Mouse (Mus musculus) MEL (cell line): ENCODE measurements around the gene Jam2. TPM values are rescaled to one million over a fixed set of nuclear protein-coding genes. Genes with fewer than 3 reads are reported as not detected.
A peak's percentile ranks its signal among the peaks of the same experiment; 100 is the strongest.

Experiments
- DNase-seq: peaks from one replicate; pipeline ENCODE4 v3.0.0; 2011; ENCODE audit warnings: low read depth, low spot score
- H3K27ac ChIP-seq: 2 replicates; pipeline ENCODE4 v1.5.1; 2012; ENCODE audit warnings: low read depth, mild to moderate bottlenecking, control low read depth, low read length, moderate library complexity; ENCODE audit not compliant: control insufficient read depth
- H3K27me3 ChIP-seq, 2 experiments: fragments of 150-350 bp in 1 of 2; sonication (generic) in 1 of 2; 2 replicates each; pipeline ENCODE4 v1.6.1; 2012; ENCODE audit warnings: low read length in 2 of 2, mild to moderate bottlenecking in 2 of 2, improper control_type of control experiment in 1 of 2, moderate library complexity in 1 of 2; ENCODE audit not compliant: insufficient read depth in 2 of 2, control insufficient read depth in 1 of 2
- H3K36me3 ChIP-seq, 2 experiments: 2 replicates each; pipeline ENCODE4 v1.6.1; 2012 to 2014; ENCODE audit warnings: low read length in 2 of 2, improper control_type of control experiment in 1 of 2, inconsistent platforms in 1 of 2, mild to moderate bottlenecking in 1 of 2; ENCODE audit not compliant: insufficient read depth in 2 of 2, control insufficient read depth in 1 of 2
- H3K4me1 ChIP-seq, 2 experiments: fragments of 150-350 bp in 1 of 2; sonication (generic) in 1 of 2; 2 replicates each; pipeline ENCODE4 v1.6.1; 2012; ENCODE audit warnings: low read length in 2 of 2, improper control_type of control experiment in 1 of 2, mild to moderate bottlenecking in 1 of 2; ENCODE audit not compliant: insufficient read depth in 2 of 2, control insufficient read depth in 1 of 2
- H3K4me3 ChIP-seq, 2 experiments: fragments of 150-350 bp in 1 of 2; sonication (generic) in 1 of 2; 2 replicates each; pipeline ENCODE4 v1.5.1; 2012; ENCODE audit warnings: low read depth in 2 of 2, low read length in 2 of 2, mild to moderate bottlenecking in 2 of 2, moderate library complexity in 2 of 2, control low read depth in 1 of 2, improper control_type of control experiment in 1 of 2; ENCODE audit not compliant: control insufficient read depth in 1 of 2, insufficient read depth in 1 of 2
- H3K79me2 ChIP-seq: 2 replicates; pipeline ENCODE4 v1.6.1; 2012; ENCODE audit warnings: mild to moderate bottlenecking, low read length, moderate library complexity; ENCODE audit not compliant: control insufficient read depth, poor library complexity, insufficient read depth
- H3K9ac ChIP-seq: 2 replicates; pipeline ENCODE4 v1.6.1; 2012; ENCODE audit warnings: low read depth, mild to moderate bottlenecking, control low read depth, low read length, moderate library complexity; ENCODE audit not compliant: control insufficient read depth, poor library complexity, severe bottlenecking
- H3K9me3 ChIP-seq: fragments of 150-350 bp; sonication (generic); replicated peaks from 2 replicates; pipeline ENCODE4 v1.6.1; 2012; ENCODE audit warnings: mild to moderate bottlenecking, low read length, improper control_type of control experiment, moderate library complexity; ENCODE audit not compliant: insufficient read depth
- BHLHE40 ChIP-seq: IDR thresholded peaks from 2 replicates; pipeline ENCODE4 v1.6.1; 2012; ENCODE audit warnings: low read depth, mild to moderate bottlenecking, inconsistent platforms, low read length, improper control_type of control experiment, borderline replicate concordance
- CHD1 ChIP-seq: IDR thresholded peaks from 2 replicates; pipeline ENCODE4 v1.6.1; 2012; ENCODE audit warnings: low read depth, mild to moderate bottlenecking, inconsistent platforms, low read length, improper control_type of control experiment
- CHD2 ChIP-seq: IDR thresholded peaks from 2 replicates; pipeline ENCODE4 v1.6.1; 2011; ENCODE audit warnings: low read length, improper control_type of control experiment
- CTCF ChIP-seq, 3 experiments: IDR thresholded peaks in 2 of 3; conservative IDR thresholded peaks in 1 of 3; 2 replicates each; pipeline ENCODE4 v1.5.1; 2011 to 2012; ENCODE audit warnings: low read length in 3 of 3, low read depth in 2 of 3, mild to moderate bottlenecking in 2 of 3, improper control_type of control experiment in 1 of 3, inconsistent platforms in 1 of 3, mixed read lengths in 1 of 3, moderate library complexity in 1 of 3; ENCODE audit not compliant: control insufficient read depth in 1 of 3, insufficient read depth in 1 of 3, poor library complexity in 1 of 3, severe bottlenecking in 1 of 3
- E2F4 ChIP-seq: IDR thresholded peaks from 2 replicates; pipeline ENCODE4 v1.6.1; 2011; ENCODE audit warnings: low read depth, low read length, improper control_type of control experiment, borderline replicate concordance
- ELF1 ChIP-seq: IDR thresholded peaks from 2 replicates; pipeline ENCODE4 v1.6.1; 2014; ENCODE audit warnings: low read depth, mild to moderate bottlenecking, inconsistent platforms, low read length, improper control_type of control experiment, moderate library complexity
- EP300 ChIP-seq, 2 experiments: IDR thresholded peaks; 2 replicates each; pipeline ENCODE4 v1.6.1; 2011; ENCODE audit warnings: improper control_type of control experiment in 2 of 2, low read length in 2 of 2, low read depth in 1 of 2, mild to moderate bottlenecking in 1 of 2
- ETS1 ChIP-seq: IDR thresholded peaks from 2 replicates; pipeline ENCODE4 v1.6.1; 2012; ENCODE audit warnings: low read depth, mild to moderate bottlenecking, inconsistent platforms, low read length, improper control_type of control experiment, moderate library complexity
- GABPA ChIP-seq: IDR thresholded peaks from 2 replicates; pipeline ENCODE4 v1.6.1; 2012; ENCODE audit warnings: low read depth, mild to moderate bottlenecking, inconsistent platforms, low read length, improper control_type of control experiment, moderate library complexity
- HCFC1 ChIP-seq: IDR thresholded peaks from 2 replicates; pipeline ENCODE4 v1.6.1; 2012; ENCODE audit warnings: low read depth, mild to moderate bottlenecking, inconsistent platforms, low read length, improper control_type of control experiment, moderate library complexity
- JUND ChIP-seq: IDR thresholded peaks from 2 replicates; pipeline ENCODE4 v1.6.1; 2011; ENCODE audit warnings: low read depth, mild to moderate bottlenecking, improper control_type of control experiment, low read length
- KAT2A ChIP-seq: conservative IDR thresholded peaks from 2 replicates; pipeline ENCODE4 v1.6.1; 2012; ENCODE audit warnings: low read depth, low read length, improper control_type of control experiment, inconsistent platforms
- MAFK ChIP-seq: IDR thresholded peaks from 2 replicates; pipeline ENCODE4 v1.6.1; 2011; ENCODE audit warnings: low read depth, mild to moderate bottlenecking, low read length, improper control_type of control experiment, borderline replicate concordance
- MAX ChIP-seq: IDR thresholded peaks from 2 replicates; pipeline ENCODE4 v1.6.1; 2011; ENCODE audit warnings: low read length, improper control_type of control experiment
- MAZ ChIP-seq: IDR thresholded peaks from 2 replicates; pipeline ENCODE4 v1.6.1; 2012; ENCODE audit warnings: low read depth, mild to moderate bottlenecking, inconsistent platforms, low read length, improper control_type of control experiment
- MEF2A ChIP-seq: IDR thresholded peaks from 2 replicates; pipeline ENCODE4 v1.6.1; 2014; ENCODE audit warnings: low read depth, mild to moderate bottlenecking, inconsistent platforms, low read length, improper control_type of control experiment; ENCODE audit not compliant: poor library complexity, insufficient replicate concordance, severe bottlenecking; ENCODE audit errors: extremely low read depth
- MXI1 ChIP-seq: IDR thresholded peaks from 2 replicates; pipeline ENCODE4 v1.6.1; 2011; ENCODE audit warnings: mild to moderate bottlenecking, low read depth, low read length, improper control_type of control experiment
- MYB ChIP-seq: IDR thresholded peaks from 2 replicates; pipeline ENCODE4 v1.6.1; 2011; ENCODE audit warnings: mild to moderate bottlenecking, low read depth, low read length, improper control_type of control experiment
- NELFE ChIP-seq: IDR thresholded peaks from 2 replicates; pipeline ENCODE4 v1.6.1; 2011; ENCODE audit warnings: low read depth, low read length, improper control_type of control experiment
- NRF1 ChIP-seq: IDR thresholded peaks from 2 replicates; pipeline ENCODE4 v1.6.1; 2014; ENCODE audit warnings: low read depth, mild to moderate bottlenecking, inconsistent platforms, low read length, improper control_type of control experiment, moderate library complexity; ENCODE audit not compliant: poor library complexity, insufficient read depth, severe bottlenecking
- POLR2A ChIP-seq, 2 experiments: IDR thresholded peaks; 2 replicates each; pipeline ENCODE4 v1.6.1; 2011 to 2012; ENCODE audit warnings: low read length in 2 of 2, mild to moderate bottlenecking in 2 of 2, control low read depth in 1 of 2, improper control_type of control experiment in 1 of 2, low read depth in 1 of 2, moderate library complexity in 1 of 2; ENCODE audit not compliant: control insufficient read depth in 1 of 2, insufficient read depth in 1 of 2, poor library complexity in 1 of 2
- POLR2AphosphoS2 ChIP-seq: IDR thresholded peaks from 2 replicates; pipeline ENCODE4 v1.6.1; 2011; ENCODE audit warnings: low read length, improper control_type of control experiment
- POLR2AphosphoS5 ChIP-seq: IDR thresholded peaks from 2 replicates; pipeline ENCODE4 v1.6.1; 2012; ENCODE audit warnings: low read depth, borderline replicate concordance, mild to moderate bottlenecking, inconsistent platforms, low read length, moderate library complexity, mixed read lengths
- RAD21 ChIP-seq: IDR thresholded peaks from 2 replicates; pipeline ENCODE4 v1.6.1; 2011; ENCODE audit warnings: mild to moderate bottlenecking, low read depth, low read length, improper control_type of control experiment
- RCOR1 ChIP-seq: IDR thresholded peaks from 2 replicates; pipeline ENCODE4 v1.6.1; 2012; ENCODE audit warnings: low read depth, mild to moderate bottlenecking, inconsistent platforms, low read length, improper control_type of control experiment
- SIN3A ChIP-seq: IDR thresholded peaks from 2 replicates; pipeline ENCODE4 v1.6.1; 2012; ENCODE audit warnings: low read length, improper control_type of control experiment, inconsistent platforms
- SMC3 ChIP-seq: IDR thresholded peaks from 2 replicates; pipeline ENCODE4 v1.6.1; 2011; ENCODE audit warnings: low read depth, low read length, improper control_type of control experiment
- TAL1 ChIP-seq: IDR thresholded peaks from 2 replicates; pipeline ENCODE4 v1.6.1; 2012; ENCODE audit warnings: mild to moderate bottlenecking, inconsistent platforms, low read length, moderate library complexity, mixed read lengths
- TBP ChIP-seq: IDR thresholded peaks from 2 replicates; pipeline ENCODE4 v1.8.0; 2011; ENCODE audit warnings: low read depth, low read length, improper control_type of control experiment
- TCF12 ChIP-seq: IDR thresholded peaks from 2 replicates; pipeline ENCODE4 v1.6.1; 2014; ENCODE audit warnings: low read depth, mild to moderate bottlenecking, inconsistent platforms, low read length, improper control_type of control experiment, moderate library complexity
- USF1 ChIP-seq: IDR thresholded peaks from 2 replicates; pipeline ENCODE4 v1.6.1; 2014; ENCODE audit warnings: low read depth, mild to moderate bottlenecking, inconsistent platforms, low read length, improper control_type of control experiment, moderate library complexity
- USF2 ChIP-seq, 2 experiments: IDR thresholded peaks; 2 replicates each; pipeline ENCODE4 v1.6.1; 2011 to 2012; ENCODE audit warnings: improper control_type of control experiment in 2 of 2, low read length in 2 of 2, borderline replicate concordance in 1 of 2, inconsistent platforms in 1 of 2, low read depth in 1 of 2, mild to moderate bottlenecking in 1 of 2; ENCODE audit not compliant: insufficient read depth in 1 of 2
- ZC3H11A ChIP-seq: IDR thresholded peaks from 2 replicates; pipeline ENCODE4 v1.6.1; 2012; ENCODE audit warnings: low read depth, mild to moderate bottlenecking, inconsistent platforms, low read length, improper control_type of control experiment
- ZKSCAN1 ChIP-seq: IDR thresholded peaks from 2 replicates; pipeline ENCODE4 v1.6.1; 2012; ENCODE audit warnings: low read depth, mild to moderate bottlenecking, inconsistent platforms, low read length, improper control_type of control experiment, moderate library complexity
- ZMIZ1 ChIP-seq: IDR thresholded peaks from 2 replicates; pipeline ENCODE4 v1.6.1; 2012; ENCODE audit warnings: low read depth, mild to moderate bottlenecking, inconsistent platforms, low read length, improper control_type of control experiment, moderate library complexity
- ZNF384 ChIP-seq: IDR thresholded peaks from 2 replicates; pipeline ENCODE4 v1.6.1; 2012; ENCODE audit warnings: low read depth, mild to moderate bottlenecking, inconsistent platforms, low read length, improper control_type of control experiment
- polyA plus RNA-seq, 2 experiments: library from polyadenylated mRNA; stranded (reverse) in 1 of 2; unstranded in 1 of 2; fragments of >175 nt in 1 of 2; fragments of >200 nt in 1 of 2; gene quantifications; 2 replicates each; pipeline versions ENCODE4 v1.2.1 to v1.2.4; 2012; ENCODE audit warnings: low replicate concordance in 2 of 2, low read depth in 1 of 2; ENCODE audit not compliant: insufficient read length in 2 of 2, insufficient read depth in 1 of 2, missing spikeins in 1 of 2
- total RNA-seq: library from RNA; depleted of rRNA; stranded (reverse); fragments of 300-350 nt; gene quantifications from 2 replicates; pipeline ENCODE4 v1.2.3, GENCODE M21; 2012

Jam2 gene
- total and polyA plus RNA-seq, 3 experiments = 0.01 to 0.04 TPM; not detected in 1

- Histone ChIP-seq H3K9ac (peak within 1 kb of the TSS; percentile 96), H3K27ac (peak within 1 kb of the TSS; percentile 81), H3K4me3 (peak within 1 kb of the TSS; percentile 81 to 97), H3K9me3 (no peaks in the 10 kb centered on the region), H3K36me3 (peaks cover 16% of the 10 kb centered on the region in 2 experiments), H3K79me2 (peaks cover 49% of the 10 kb centered on the region), H3K4me1 (peaks cover 0 to 3% of the 10 kb centered on the region in 2 experiments; a peak in 2 of 4 replicates), H3K27me3 (no peaks in the 10 kb centered on the region)
- DNase-seq = peak; percentile 98
- TF ChIP-seq USF2 (IDR thresholded peaks at IDR 0.05; ENCODE audit: borderline replicate concordance in 1 of 2, insufficient read depth in 1 of 2, low read depth in 1 of 2, low read length in 2 of 2) (no peak), ZMIZ1 (0 out of 2 replicates have a peak, but pooled peaks have one; percentile 45), MYB (no peak), MAZ (no peak; the same call in 1 of the 2 replicates), TAL1 (no peak), TBP (peak; percentile 68), ZKSCAN1 (no peak), BHLHE40 (no peak), MEF2A (no peak), EP300 (IDR thresholded peaks at IDR 0.05; ENCODE audit: low read depth in 1 of 2, low read length in 2 of 2) (no peak), POLR2A (IDR thresholded peaks at IDR 0.05; ENCODE audit: control insufficient read depth in 1 of 2, insufficient read depth in 1 of 2, low read depth in 1 of 2, low read length in 2 of 2, poor library complexity in 1 of 2) (peak in 1 of 2 experiments; percentile 81; a peak in 3 of 4 replicates), CHD2 (no peak), POLR2AphosphoS5 (no peak), RAD21 (no peak), CTCF (IDR thresholded peaks at IDR 0.05 in 2 of 3, conservative IDR thresholded peaks at IDR 0.05 in 1 of 3; ENCODE audit: control insufficient read depth in 1 of 3, insufficient read depth in 1 of 3, low read depth in 2 of 3, low read length in 3 of 3, poor library complexity in 1 of 3, severe bottlenecking in 1 of 3) (no peak), MXI1 (no peak; the same call in 1 of the 2 replicates), ETS1 (no peak; the same call in 1 of the 2 replicates), SIN3A (peak; percentile 63), JUND (no peak), ZC3H11A (no peak), RCOR1 (no peak), CHD1 (no peak), E2F4 (0 out of 2 replicates have a peak, but pooled peaks have one; percentile 0), ZNF384 (no peak), GABPA (no peak), KAT2A (peak; percentile 72), POLR2AphosphoS2 (no peak; the same call in 1 of the 2 replicates), TCF12 (no peak), MAFK (no peak), NELFE (peak; percentile 81), USF1 (no peak), ELF1 (peak; percentile 89), SMC3 (no peak), NRF1 (peak; percentile 76), HCFC1 (peak; percentile 91), MAX (peak; percentile 68)
Measured at GRCm38 (mm10) chr16:84834745-84835440, 61.0 kb downstream of the Jam2 start, which contains the start of gene Gabpa. Gene Gabpa, plus strand, starts transcription at chr16:84834925.
